Mouse (Mus musculus): Measurements from ENCODE around the gene Prpf38a. TPM values are rescaled to one million over a fixed set of nuclear protein-coding genes. Genes with fewer than 3 reads are reported as not detected.

The Prpf38a gene
- polyA plus RNA-seq, 1 experiment: 31.8 TPM

GRCm38 (mm10) chr4:108610935-108611334 lies 31.8 kb upstream of the Prpf38a start:
- H3K27ac ChIP-seq (ENCODE audit: insufficient read depth, low read length): no peak overlapping the region
- WGBS: 89% methylated on average over 5 of the region's 5 CpGs
- H3K4me1 ChIP-seq (ENCODE audit: control insufficient read depth, insufficient read depth, low read length): no peaks in the 10 kb centered on the region
- TF ChIP-seq POLR2A (IDR thresholded peaks at IDR 0.05; ENCODE audit: borderline replicate concordance, insufficient read depth, low read length) (no peak), CTCF (IDR thresholded peaks at IDR 0.05; ENCODE audit: borderline replicate concordance, insufficient read depth, low read depth, low read length) (no peak)
- no peaks in the 10 kb centered on the region for H3K27me3 ChIP-seq (ENCODE audit: control insufficient read depth, insufficient read depth, low read length)
- no peak for DNase-seq
- no peak overlapping the region for H3K4me3 ChIP-seq (replicated peaks; ENCODE audit: insufficient read depth, low read depth, low read length)

GRCm38 (mm10) chr4:108608651-108609050 lies 29.5 kb upstream of the Prpf38a start:
- Histone ChIP-seq H3K4me3 (replicated peaks; ENCODE audit: insufficient read depth, low read depth, low read length) (no peak overlapping the region), H3K27ac (ENCODE audit: insufficient read depth, low read length) (no peak overlapping the region), H3K4me1 (ENCODE audit: control insufficient read depth, insufficient read depth, low read length) (no peaks in the 10 kb centered on the region), H3K27me3 (ENCODE audit: control insufficient read depth, insufficient read depth, low read length) (no peaks in the 10 kb centered on the region)
- DNase-seq: no peak
- whole genome bisulfite sequencing: 91% methylated on average over 3 of the region's 3 CpGs
- TF ChIP-seq POLR2A (IDR thresholded peaks at IDR 0.05; ENCODE audit: borderline replicate concordance, insufficient read depth, low read length) (no peak), CTCF (IDR thresholded peaks at IDR 0.05; ENCODE audit: borderline replicate concordance, insufficient read depth, low read depth, low read length) (no peak)

- no peak for DNase-seq
- no peak for TF ChIP-seq POLR2A (IDR thresholded peaks at IDR 0.05; ENCODE audit: borderline replicate concordance, insufficient read depth, low read length)
- WGBS: 90% methylated on average over 7 of the region's 7 CpGs
- Histone ChIP-seq H3K4me1 (ENCODE audit: control insufficient read depth, insufficient read depth, low read length) (no peaks in the 10 kb centered on the region), H3K27me3 (ENCODE audit: control insufficient read depth, insufficient read depth, low read length) (no peaks in the 10 kb centered on the region), H3K27ac (ENCODE audit: insufficient read depth, low read length) (no peak overlapping the region), H3K4me3 (replicated peaks; ENCODE audit: insufficient read depth, low read depth, low read length) (no peak overlapping the region)
Measured at GRCm38 (mm10) chr4:108601870-108602269, 22.7 kb upstream of the Prpf38a start.

- TF ChIP-seq POLR2A (IDR thresholded peaks at IDR 0.05; ENCODE audit: borderline replicate concordance, insufficient read depth, low read length): no peak
- TF ChIP-seq CTCF (IDR thresholded peaks at IDR 0.05; ENCODE audit: borderline replicate concordance, insufficient read depth, low read depth, low read length): no peak
- H3K4me3 ChIP-seq (replicated peaks; ENCODE audit: insufficient read depth, low read depth, low read length): no peak overlapping the region
- no peaks in the 10 kb centered on the region for H3K4me1 ChIP-seq (ENCODE audit: control insufficient read depth, insufficient read depth, low read length)
- no peak overlapping the region for H3K27ac ChIP-seq (ENCODE audit: insufficient read depth, low read length)
- WGBS: 91% methylated on average over 4 of the region's 4 CpGs
- DNase-seq: no peak
- no peaks in the 10 kb centered on the region for H3K27me3 ChIP-seq (ENCODE audit: control insufficient read depth, insufficient read depth, low read length)
Measured at GRCm38 (mm10) chr4:108598306-108598705, 19.2 kb upstream of the Prpf38a start.

GRCm38 (mm10) chr4:108595785-108596184 lies 16.6 kb upstream of the Prpf38a start:
- DNase-seq: no peak
- no peak overlapping the region for H3K27ac ChIP-seq (ENCODE audit: insufficient read depth, low read length)
- no peaks in the 10 kb centered on the region for H3K27me3 ChIP-seq (ENCODE audit: control insufficient read depth, insufficient read depth, low read length)
- no peak for TF ChIP-seq POLR2A (IDR thresholded peaks at IDR 0.05; ENCODE audit: borderline replicate concordance, insufficient read depth, low read length)
- TF ChIP-seq CTCF (IDR thresholded peaks at IDR 0.05; ENCODE audit: borderline replicate concordance, insufficient read depth, low read depth, low read length): no peak
- H3K4me1 ChIP-seq (ENCODE audit: control insufficient read depth, insufficient read depth, low read length): no peaks in the 10 kb centered on the region
- H3K4me3 ChIP-seq (replicated peaks; ENCODE audit: insufficient read depth, low read depth, low read length): no peak overlapping the region
- WGBS: 93% methylated on average over 1 of the region's 1 CpGs

- WGBS: 90% methylated on average over 2 of the region's 2 CpGs
- no peaks in the 10 kb centered on the region for H3K4me1 ChIP-seq (ENCODE audit: control insufficient read depth, insufficient read depth, low read length)
- H3K27me3 ChIP-seq (ENCODE audit: control insufficient read depth, insufficient read depth, low read length): no peaks in the 10 kb centered on the region
- no peak overlapping the region for H3K27ac ChIP-seq (ENCODE audit: insufficient read depth, low read length)
- peak in 1 of 2 experiments; percentile 66 for DNase-seq
- no peak for TF ChIP-seq POLR2A (IDR thresholded peaks at IDR 0.05; ENCODE audit: borderline replicate concordance, insufficient read depth, low read length)
- TF ChIP-seq CTCF (IDR thresholded peaks at IDR 0.05; ENCODE audit: borderline replicate concordance, insufficient read depth, low read depth, low read length): no peak
- H3K4me3 ChIP-seq (replicated peaks; ENCODE audit: insufficient read depth, low read depth, low read length): no peak overlapping the region
Measured at GRCm38 (mm10) chr4:108593376-108593775, 14.2 kb upstream of the Prpf38a start.

- H3K4me3 ChIP-seq (replicated peaks; ENCODE audit: insufficient read depth, low read depth, low read length): peak overlapping the region; percentile 90
- no peak overlapping the region for H3K27ac ChIP-seq (ENCODE audit: insufficient read depth, low read length)
- DNase-seq: no peak
- TF ChIP-seq CTCF (IDR thresholded peaks at IDR 0.05; ENCODE audit: borderline replicate concordance, insufficient read depth, low read depth, low read length): no peak
- TF ChIP-seq POLR2A (IDR thresholded peaks at IDR 0.05; ENCODE audit: borderline replicate concordance, insufficient read depth, low read length): no peak
- no peaks in the 10 kb centered on the region for H3K4me1 ChIP-seq (ENCODE audit: control insufficient read depth, insufficient read depth, low read length)
- under 1% methylated on average over 16 of the region's 16 CpGs for WGBS
- H3K27me3 ChIP-seq (ENCODE audit: control insufficient read depth, insufficient read depth, low read length): no peaks in the 10 kb centered on the region
Measured at GRCm38 (mm10) chr4:108579743-108580411, 741 bp upstream of the Prpf38a start.

GRCm38 (mm10) chr4:108572644-108573043 lies 6.5 kb downstream of the Prpf38a start:
- TF ChIP-seq POLR2A (IDR thresholded peaks at IDR 0.05; ENCODE audit: borderline replicate concordance, insufficient read depth, low read length) (no peak), CTCF (IDR thresholded peaks at IDR 0.05; ENCODE audit: borderline replicate concordance, insufficient read depth, low read depth, low read length) (no peak)
- Histone ChIP-seq H3K27ac (ENCODE audit: insufficient read depth, low read length) (no peak overlapping the region), H3K4me3 (replicated peaks; ENCODE audit: insufficient read depth, low read depth, low read length) (no peak overlapping the region), H3K4me1 (ENCODE audit: control insufficient read depth, insufficient read depth, low read length) (no peaks in the 10 kb centered on the region), H3K27me3 (ENCODE audit: control insufficient read depth, insufficient read depth, low read length) (no peaks in the 10 kb centered on the region)
- 96% methylated on average over 3 of the region's 3 CpGs for WGBS
- DNase-seq: no peak
